Mouse (Mus musculus): ENCODE measurements at regions not wholly inside any gene's neighbourhood (a gene's known extent, or its start where the extent isn't known, plus 50 kb on each side); places are given as distances from the start of the nearest gene placed in this dataset.

DNA sequence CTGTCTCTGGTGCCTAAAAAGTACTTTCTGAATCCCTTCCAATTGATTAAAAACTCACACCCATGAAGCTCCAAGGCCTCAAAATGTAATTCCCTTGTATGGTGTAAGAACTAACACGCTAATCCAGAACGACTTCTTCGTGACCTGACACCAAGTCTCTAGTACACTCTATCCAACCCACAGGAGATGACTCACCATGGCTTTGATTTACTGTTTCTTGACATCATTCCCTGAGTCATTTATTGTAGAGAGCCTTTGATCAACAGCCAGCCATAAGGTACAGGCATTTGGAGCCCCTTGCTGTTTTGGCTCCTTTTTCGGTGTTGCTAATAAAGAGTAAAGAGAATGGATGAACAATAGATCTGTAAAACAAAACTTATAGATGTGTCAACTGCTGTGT, 159.7 kb upstream of the Npy2r start:
- no peak for TF ChIP-seq POLR2A (IDR thresholded peaks at IDR 0.05; ENCODE audit: extremely low read depth, insufficient read depth, low read length)
- no peak for TF ChIP-seq CTCF (IDR thresholded peaks at IDR 0.05; ENCODE audit: low read depth, low read length)

All from liver, adult 2 months (tissue).